Mouse (Mus musculus) liver, postnatal 0 days (tissue): ENCODE results near the gene Als2.

Source experiments
- CTCF ChIP-seq: sonication (generic); IDR thresholded peaks from 2 replicates; pipeline ENCODE4 v1.5.1; 2016; ENCODE audit warnings: antibody characterized with exemption, low read depth
- EP300 ChIP-seq: IDR thresholded peaks from 2 replicates; pipeline ENCODE4 v1.6.1; 2016; ENCODE audit warnings: antibody characterized with exemption, low read depth, mild to moderate bottlenecking

- no peak for TF ChIP-seq CTCF
- TF ChIP-seq EP300: no peak
Measured at GRCm38 (mm10) chr1:59272189-59272588, 35.2 kb upstream of the Als2 start.
